ENCODE assay signal across 9 mouse cellular contexts in the genomic region with DNA sequence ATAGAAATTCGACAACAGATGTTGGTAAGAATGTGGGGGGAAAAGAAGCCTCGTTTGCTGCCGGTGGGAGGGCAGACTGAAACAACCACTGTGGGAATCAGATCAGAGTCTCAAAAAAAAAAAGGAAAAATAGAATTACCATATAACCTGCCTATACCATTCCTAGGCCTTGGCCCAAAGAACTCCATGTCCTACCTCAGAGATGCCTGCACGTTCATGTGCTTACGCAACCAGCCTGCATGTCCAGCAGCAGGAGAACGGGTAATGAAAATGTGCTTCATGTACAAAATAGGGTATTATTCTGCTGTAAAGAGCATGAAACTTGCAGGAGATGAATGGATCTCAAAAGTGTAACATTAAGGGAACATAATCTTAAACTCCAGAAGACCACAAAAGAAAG.
"Had no signal": no experiment of that assay in that cellular context is flagged by ENCODE, and none has a peak within 500 bp of the region (broad histone marks: within the 10 kb centered on the region; RNA-seq: fewer than 3 reads in every experiment).

No protein-coding gene starts in this region.

- H3K9me3 ChIP-seq: limb, embryonic 12.5 days; limb, embryonic 15.5 days; liver, embryonic 13.5 days; midbrain, embryonic 13.5 days had no signal

- H3K27ac ChIP-seq: limb, embryonic 15.5 days; liver, embryonic 13.5 days; midbrain, embryonic 13.5 days had no signal

- H3K36me3 ChIP-seq: limb, embryonic 12.5 days; limb, embryonic 15.5 days; liver, embryonic 13.5 days; midbrain, embryonic 13.5 days had no signal

- H3K4me2 ChIP-seq: limb, embryonic 12.5 days; limb, embryonic 15.5 days; liver, embryonic 13.5 days; midbrain, embryonic 13.5 days had no signal

- H3K4me3 ChIP-seq: limb, embryonic 12.5 days; limb, embryonic 15.5 days; liver, embryonic 13.5 days; midbrain, embryonic 13.5 days; myocyte had no signal

- H3K27me3 ChIP-seq: limb, embryonic 12.5 days; limb, embryonic 15.5 days; liver, embryonic 13.5 days; midbrain, embryonic 13.5 days had no signal

- H3K9ac ChIP-seq: limb, embryonic 12.5 days; limb, embryonic 15.5 days; liver, embryonic 13.5 days; midbrain, embryonic 13.5 days had no signal

- DNase-seq: liver, embryonic 13.5 days; lung, adult 18-20 months; thymus, adult 18-20 months; thymus, postnatal 36 days had no signal

- ATAC-seq: midbrain, embryonic 13.5 days; midbrain, embryonic 16.5 days had no signal
